Mouse (Mus musculus) olfactory bulb, adult 2 months (tissue): ENCODE results near the gene Sgk2. TPM values are rescaled to one million over a fixed set of nuclear protein-coding genes. Genes with fewer than 3 reads are reported as not detected.
A peak's percentile ranks its signal among the peaks of the same experiment; 100 is the strongest.

Experiments used
- H3K27ac ChIP-seq: fragments of 200-500 bp; 2 replicates; pipeline ENCODE4 v1.5.1; 2012; ENCODE audit warnings: low read depth, low read length; ENCODE audit not compliant: insufficient read depth
- H3K4me1 ChIP-seq: fragments of 200-500 bp; 2 replicates; pipeline ENCODE4 v1.6.1; 2012; ENCODE audit warnings: low read length; ENCODE audit not compliant: control insufficient read depth, insufficient read depth
- H3K4me3 ChIP-seq: fragments of 200-500 bp; 2 replicates; pipeline ENCODE4 v1.5.1; 2012; ENCODE audit warnings: mild to moderate bottlenecking, low read depth, low read length, moderate library complexity; ENCODE audit not compliant: insufficient read depth
- CTCF ChIP-seq: fragments of 200-500 bp; IDR thresholded peaks from 2 replicates; pipeline ENCODE4 v1.5.1; 2012; ENCODE audit warnings: low read depth, mild to moderate bottlenecking, low read length, moderate library complexity; ENCODE audit not compliant: insufficient read depth
- POLR2A ChIP-seq: fragments of 200-500 bp; IDR thresholded peaks from 2 replicates; pipeline ENCODE4 v1.6.1; 2012; ENCODE audit warnings: mild to moderate bottlenecking, low read depth, low read length, moderate library complexity; ENCODE audit not compliant: insufficient read depth
- WGBS: fragments of 180-500 bp; shearing (Covaris S2); methylation state at CpG from one replicate; pipeline ENCODE4 v1.1.7; 2018; 5-methylcytosine and 5-hydroxymethylcytosine counted together
- polyA plus RNA-seq: library from polyadenylated mRNA; stranded (reverse); fragments of >200 nt; gene quantifications from 2 replicates; pipeline ENCODE4 v1.2.4, GENCODE M21; 2012; ENCODE audit warnings: low replicate concordance; ENCODE audit not compliant: missing spikeins, insufficient read depth, insufficient read length

Gene Sgk2
- not detected in 2 replicates for polyA plus RNA-seq

- 79% methylated on average over 8 of the region's 8 CpGs for WGBS
- no peak within 1 kb of the TSS for H3K4me3 ChIP-seq
- H3K27ac ChIP-seq = no peak within 1 kb of the TSS
- no peaks in the 10 kb centered on the region for H3K4me1 ChIP-seq
- TF ChIP-seq CTCF = no peak
- no peak for TF ChIP-seq POLR2A
Measured at GRCm38 (mm10) chr2:162987218-162987617, at the start of gene Sgk2. Gene Sgk2 (plus strand): TSS chr2:162987330.

- WGBS = 46% methylated on average over 1 of the region's 1 CpGs
- Histone ChIP-seq H3K4me1 (peaks cover 5% of the 10 kb centered on the region), H3K27ac (no peak overlapping the region), H3K4me3 (no peak overlapping the region)
- TF ChIP-seq CTCF = no peak
Measured at GRCm38 (mm10) chr2:162939562-162939961, 47.6 kb upstream of the Sgk2 start.

- Histone ChIP-seq H3K4me3 (peak within 1 kb of the TSS; percentile 74), H3K27ac (peak within 1 kb of the TSS; percentile 7; the same call in 1 of the 2 replicates), H3K4me1 (peaks cover 13% of the 10 kb centered on the region)
- TF ChIP-seq CTCF (no peak), POLR2A (no peak)
- WGBS = under 1% methylated on average over 40 of the region's 40 CpGs
Measured at GRCm38 (mm10) chr2:162943148-162943846, 43.8 kb upstream of the Sgk2 start, which contains the start of gene L3mbtl1. Gene L3mbtl1 (plus strand): TSS chr2:162943472.

GRCm38 (mm10) chr2:162943931-162944330, 43.2 kb upstream of the Sgk2 start:
- Histone ChIP-seq H3K27ac (no peak overlapping the region), H3K4me1 (peaks cover 14% of the 10 kb centered on the region), H3K4me3 (peak overlapping the region; percentile 74)
- WGBS = 11% methylated on average over 11 of the region's 11 CpGs
- TF ChIP-seq CTCF (no peak), POLR2A (no peak)

GRCm38 (mm10) chr2:162946964-162947363, 40.2 kb upstream of the Sgk2 start:
- TF ChIP-seq CTCF (no peak), POLR2A (no peak)
- H3K4me1 ChIP-seq = peaks cover 14% of the 10 kb centered on the region
- H3K27ac ChIP-seq = no peak overlapping the region
- no peak overlapping the region for H3K4me3 ChIP-seq
- 94% methylated on average over 5 of the region's 5 CpGs for WGBS

GRCm38 (mm10) chr2:162947736-162948135, 39.4 kb upstream of the Sgk2 start:
- TF ChIP-seq POLR2A (no peak), CTCF (no peak)
- no peak overlapping the region for H3K27ac ChIP-seq
- peaks cover 14% of the 10 kb centered on the region for H3K4me1 ChIP-seq
- no peak overlapping the region for H3K4me3 ChIP-seq
- 35% methylated on average over 15 of the region's 15 CpGs for whole genome bisulfite sequencing

- no peak overlapping the region for H3K4me3 ChIP-seq
Measured at GRCm38 (mm10) chr2:162948221-162948620, 38.9 kb upstream of the Sgk2 start.

GRCm38 (mm10) chr2:162950776-162951175, 36.4 kb upstream of the Sgk2 start:
- Histone ChIP-seq H3K27ac (no peak overlapping the region), H3K4me1 (peaks cover 9% of the 10 kb centered on the region; the same call in 1 of the 2 replicates), H3K4me3 (no peak overlapping the region)
- WGBS = 86% methylated on average over 2 of the region's 2 CpGs
- no peak for TF ChIP-seq CTCF
- no peak for TF ChIP-seq POLR2A

More at GRCm38 (mm10) chr2:162948221-162948620, 38.9 kb upstream of the Sgk2 start:
- no peak for TF ChIP-seq POLR2A
- no peak for TF ChIP-seq CTCF
- no peak overlapping the region for H3K27ac ChIP-seq
- 54% methylated on average over 14 of the region's 14 CpGs for WGBS
- peaks cover 11% of the 10 kb centered on the region; the same call in 1 of the 2 replicates for H3K4me1 ChIP-seq

- 95% methylated on average over 2 of the region's 2 CpGs for WGBS
- Histone ChIP-seq H3K4me3 (no peak overlapping the region), H3K4me1 (no peaks in the 10 kb centered on the region), H3K27ac (no peak overlapping the region)
- no peak for TF ChIP-seq POLR2A
- TF ChIP-seq CTCF = no peak
Measured at GRCm38 (mm10) chr2:162956843-162957242, 30.3 kb upstream of the Sgk2 start.
